Mouse (Mus musculus) olfactory bulb, adult 2 months (tissue): Measurements from ENCODE around the gene Tgfbr3l.

ENCODE experiments used
- CTCF ChIP-seq: fragments of 200-500 bp; IDR thresholded peaks from 2 replicates; pipeline ENCODE4 v1.5.1; 2012; ENCODE audit warnings: low read depth, mild to moderate bottlenecking, low read length, moderate library complexity; ENCODE audit not compliant: insufficient read depth
- POLR2A ChIP-seq: fragments of 200-500 bp; IDR thresholded peaks from 2 replicates; pipeline ENCODE4 v1.6.1; 2012; ENCODE audit warnings: mild to moderate bottlenecking, low read depth, low read length, moderate library complexity; ENCODE audit not compliant: insufficient read depth

DNA sequence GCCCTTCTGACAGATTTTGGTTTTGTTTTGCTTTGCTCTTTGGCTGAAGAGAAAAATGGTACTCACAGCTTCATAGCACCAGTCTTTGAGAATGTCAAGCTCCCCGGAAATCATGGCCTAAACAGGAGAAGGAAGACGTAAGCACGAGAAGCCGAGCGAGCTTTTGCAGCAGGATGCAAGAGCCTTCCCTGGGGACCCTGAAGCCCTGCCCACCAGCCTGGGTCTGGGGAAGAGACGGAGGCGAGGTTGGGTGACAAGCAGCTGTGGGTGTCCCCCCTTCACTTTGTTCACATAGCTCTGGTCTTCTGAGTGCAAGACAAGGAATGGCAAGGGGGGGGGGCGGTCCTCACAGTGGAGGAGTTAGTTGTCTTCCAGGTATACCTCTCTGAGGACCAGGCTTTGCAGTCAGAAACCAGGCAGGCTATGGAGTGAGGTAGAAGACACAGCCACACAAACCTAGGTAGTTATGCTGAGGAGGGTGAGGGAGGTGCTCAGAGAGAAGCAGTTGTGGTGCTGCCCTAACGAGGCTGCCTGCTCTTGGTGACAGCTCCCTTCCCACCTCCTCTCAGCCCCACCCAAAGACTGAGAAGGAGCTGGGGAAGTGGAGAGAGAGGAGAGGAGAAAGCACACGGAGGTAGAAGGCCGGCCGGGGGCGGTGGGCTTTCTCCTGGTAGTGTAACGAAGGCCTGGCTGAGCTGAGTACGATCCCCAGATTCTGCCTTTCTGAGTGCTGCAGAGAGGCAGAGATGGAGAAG is 17.3 kb downstream of the Tgfbr3l start:
- TF ChIP-seq CTCF (no peak), POLR2A (no peak)
